Mouse (Mus musculus): ENCODE data around the gene Spty2d1.

DNA sequence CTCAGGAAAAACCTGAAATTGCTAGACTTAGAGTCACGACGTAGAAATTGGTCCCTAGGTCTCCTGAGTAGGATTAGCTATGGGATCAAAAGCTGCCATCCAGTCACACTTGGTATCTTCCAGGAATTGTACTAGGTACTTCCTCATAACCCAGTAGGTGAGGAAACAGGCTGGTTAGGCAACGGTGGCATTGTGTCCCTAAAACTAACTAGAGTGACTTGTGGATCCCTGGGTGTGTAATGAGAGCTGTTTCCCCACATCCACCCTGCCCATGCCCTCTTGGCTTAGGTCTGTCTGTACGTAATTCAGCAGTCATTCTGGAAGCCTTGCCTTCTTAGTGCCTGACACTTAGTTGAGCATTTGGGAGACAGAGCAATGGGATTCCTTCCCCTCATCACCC, 48.1 kb upstream of the Spty2d1 start:
- TF ChIP-seq CTCF (IDR thresholded peaks at IDR 0.05; ENCODE audit: low read depth, low read length), result no peak
- TF ChIP-seq POLR2A (IDR thresholded peaks at IDR 0.05; ENCODE audit: borderline replicate concordance, low read depth, low read length), result no peak
